Mouse (Mus musculus): ENCODE measurements around the gene Gm10722.
"Not testable (repeated sequence)": the region's sequence is repeated elsewhere in the genome, so short reads cannot be mapped to it uniquely, and the experiment has no call there.

GRCm38 (mm10) chr9:3001006-3001405 lies 284 bp downstream of the Gm10722 start:
- TF ChIP-seq CTCF (IDR thresholded peaks at IDR 0.05; ENCODE audit: insufficient read depth, low read length); POLR2A (IDR thresholded peaks at IDR 0.05; ENCODE audit: borderline replicate concordance, extremely low read depth, low read depth, low read length): not testable (repeated sequence)

All from lung, adult 2 months (tissue).